Mouse (Mus musculus) ES-Bruce4 (cell line): ENCODE measurements around the gene Efemp2. TPM values are rescaled to one million over a fixed set of nuclear protein-coding genes. Genes with fewer than 3 reads are reported as not detected.
A peak's percentile ranks its signal among the peaks of the same experiment; 100 is the strongest.

Experiments used
- H3K27ac ChIP-seq: 2 replicates; pipeline ENCODE4 v1.5.1; 2012; ENCODE audit warnings: low read length, inconsistent platforms; ENCODE audit not compliant: insufficient read depth
- H3K27me3 ChIP-seq: 2 replicates; pipeline ENCODE4 v1.6.1; 2012; ENCODE audit warnings: mild to moderate bottlenecking, low read length, inconsistent platforms; ENCODE audit not compliant: control insufficient read depth, poor library complexity, insufficient read depth, severe bottlenecking
- H3K36me3 ChIP-seq: 2 replicates; pipeline ENCODE4 v1.6.1; 2012; ENCODE audit warnings: inconsistent platforms, mild to moderate bottlenecking, low read length, moderate library complexity; ENCODE audit not compliant: control insufficient read depth, poor library complexity, insufficient read depth, severe bottlenecking
- H3K4me1 ChIP-seq: one replicate; pipeline ENCODE4 v1.8.1; 2011; ENCODE audit warnings: low read length; ENCODE audit not compliant: control insufficient read depth, insufficient read depth
- H3K4me3 ChIP-seq: 2 replicates; pipeline ENCODE4 v1.5.1; 2011; ENCODE audit warnings: low read depth, mild to moderate bottlenecking, low read length
- H3K9ac ChIP-seq: 2 replicates; pipeline ENCODE4 v1.6.1; 2012; ENCODE audit warnings: low read depth, mild to moderate bottlenecking, inconsistent platforms; ENCODE audit not compliant: poor library complexity, severe bottlenecking
- H3K9me3 ChIP-seq: replicated peaks from 2 replicates; pipeline ENCODE4 v1.6.1; 2012; ENCODE audit warnings: mild to moderate bottlenecking, low read length, inconsistent platforms; ENCODE audit not compliant: control insufficient read depth, poor library complexity, insufficient read depth, severe bottlenecking
- CTCF ChIP-seq: IDR thresholded peaks from one replicate; pipeline ENCODE4 v1.8.1; 2011; ENCODE audit warnings: low read depth, low read length
- EP300 ChIP-seq: IDR thresholded peaks from 2 replicates; pipeline ENCODE4 v1.6.1; 2011; ENCODE audit warnings: low read depth, low read length; ENCODE audit not compliant: insufficient read depth
- POLR2A ChIP-seq: IDR thresholded peaks from one replicate; pipeline ENCODE4 v1.8.1; 2011; ENCODE audit warnings: low read length; ENCODE audit not compliant: insufficient read depth
- polyA plus RNA-seq: library from polyadenylated mRNA; stranded (reverse); fragments of >200 nt; gene quantifications from 2 replicates; pipeline ENCODE4 v1.2.4, GENCODE M21; 2011; ENCODE audit warnings: low read depth; ENCODE audit not compliant: missing spikeins, insufficient read depth, insufficient read length

Gene Efemp2
- polyA plus RNA-seq, 1 experiment: 21.5 TPM

GRCm38 (mm10) chr19:5512091-5513004, 38.6 kb downstream of the Efemp2 start:
- no peaks in the 10 kb centered on the region for H3K27me3 ChIP-seq
- no peaks in the 10 kb centered on the region for H3K9me3 ChIP-seq
- no peak overlapping the region for H3K27ac ChIP-seq
- H3K36me3 ChIP-seq: no peaks in the 10 kb centered on the region
- H3K4me3 ChIP-seq: no peak overlapping the region
- H3K9ac ChIP-seq: no peak overlapping the region
- no peaks in the 10 kb centered on the region for H3K4me1 ChIP-seq
- no peak for TF ChIP-seq EP300
- TF ChIP-seq POLR2A: no peak
- TF ChIP-seq CTCF: no peak

- TF ChIP-seq CTCF (no peak), EP300 (no peak), POLR2A (no peak)
- no peaks in the 10 kb centered on the region for H3K27me3 ChIP-seq
- no peak overlapping the region for H3K4me3 ChIP-seq
- no peaks in the 10 kb centered on the region for H3K4me1 ChIP-seq
- H3K9me3 ChIP-seq: no peaks in the 10 kb centered on the region
- no peaks in the 10 kb centered on the region for H3K36me3 ChIP-seq
- H3K27ac ChIP-seq: no peak overlapping the region
- H3K9ac ChIP-seq: no peak overlapping the region
Measured at GRCm38 (mm10) chr19:5513005-5513349, 39.2 kb downstream of the Efemp2 start.

GRCm38 (mm10) chr19:5515840-5516777, 42.4 kb downstream of the Efemp2 start:
- H3K27me3 ChIP-seq: no peaks in the 10 kb centered on the region
- H3K27ac ChIP-seq: 0 out of 2 replicates have a peak overlapping the region, but pooled peaks have one; percentile 3

GRCm38 (mm10) chr19:5516906-5517505, 43.3 kb downstream of the Efemp2 start:
- H3K4me3 ChIP-seq: no peak overlapping the region
- no peak overlapping the region for H3K9ac ChIP-seq
- no peaks in the 10 kb centered on the region for H3K9me3 ChIP-seq
- no peaks in the 10 kb centered on the region for H3K4me1 ChIP-seq
- H3K27ac ChIP-seq: 0 out of 2 replicates have a peak overlapping the region, but pooled peaks have one; percentile 3
- no peaks in the 10 kb centered on the region for H3K27me3 ChIP-seq
- TF ChIP-seq EP300 (no peak), CTCF (no peak), POLR2A (no peak)
- no peaks in the 10 kb centered on the region for H3K36me3 ChIP-seq

More at GRCm38 (mm10) chr19:5515840-5516777, 42.4 kb downstream of the Efemp2 start:
- no peaks in the 10 kb centered on the region for H3K36me3 ChIP-seq
- no peaks in the 10 kb centered on the region for H3K9me3 ChIP-seq
- peak; percentile 40 for TF ChIP-seq CTCF
- no peak for TF ChIP-seq POLR2A
- no peak for TF ChIP-seq EP300
- H3K4me3 ChIP-seq: no peak overlapping the region
- H3K9ac ChIP-seq: no peak overlapping the region
- H3K4me1 ChIP-seq: no peaks in the 10 kb centered on the region

- H3K9me3 ChIP-seq: no peaks in the 10 kb centered on the region
- H3K9ac ChIP-seq: no peak overlapping the region
- H3K36me3 ChIP-seq: no peaks in the 10 kb centered on the region
- no peaks in the 10 kb centered on the region for H3K4me1 ChIP-seq
- TF ChIP-seq POLR2A (no peak), EP300 (no peak), CTCF (no peak)
- no peaks in the 10 kb centered on the region for H3K27me3 ChIP-seq
- no peak overlapping the region for H3K27ac ChIP-seq
- H3K4me3 ChIP-seq: no peak overlapping the region
Measured at GRCm38 (mm10) chr19:5518721-5519120, 45.0 kb downstream of the Efemp2 start.
